Mouse (Mus musculus) hindbrain, embryonic 10.5 days (tissue): ENCODE results near the gene Usp36. TPM values are rescaled to one million over a fixed set of nuclear protein-coding genes. Genes with fewer than 3 reads are reported as not detected.

Experiments
- DNase-seq: peaks from one replicate; pipeline ENCODE4 v3.0.0-alpha.2; 2017; ENCODE audit warnings: low spot score
- H3K27ac ChIP-seq: fragments of 300-500 bp; sonication (generic); 2 replicates; pipeline ENCODE4 v1.5.1; 2016; ENCODE audit warnings: mild to moderate bottlenecking, moderate library complexity
- H3K27me3 ChIP-seq: fragments of 300-500 bp; sonication (generic); 2 replicates; pipeline ENCODE4 v1.6.1; 2016; ENCODE audit warnings: mild to moderate bottlenecking; ENCODE audit not compliant: poor library complexity, insufficient read depth, severe bottlenecking
- H3K36me3 ChIP-seq: fragments of 300-500 bp; sonication (generic); 2 replicates; pipeline ENCODE4 v1.6.1; 2016; ENCODE audit warnings: mild to moderate bottlenecking, moderate library complexity
- H3K4me1 ChIP-seq: fragments of 300-500 bp; sonication (generic); replicated peaks from 2 replicates; pipeline ENCODE4 v1.6.1; 2016; ENCODE audit warnings: mild to moderate bottlenecking
- H3K4me3 ChIP-seq: fragments of 300-500 bp; sonication (generic); 2 replicates; pipeline ENCODE4 v1.5.1; 2016; ENCODE audit warnings: mild to moderate bottlenecking, moderate library complexity
- H3K9me3 ChIP-seq: fragments of 300-500 bp; sonication (generic); 2 replicates; pipeline ENCODE4 v1.6.1; 2016; ENCODE audit warnings: mild to moderate bottlenecking, moderate library complexity
- WGBS: fragments of 180-500 bp; shearing (Covaris S2); methylation state at CpG from one replicate; pipeline ENCODE4 v1.1.7; 2016; 5-methylcytosine and 5-hydroxymethylcytosine counted together
- polyA plus RNA-seq: library from polyadenylated mRNA; unstranded; fragments of >200 nt; fragmentation: Nextera tagmentation; extraction: Ambion mirVana; gene quantifications from 2 replicates; pipeline ENCODE4 v1.2.1, GENCODE M21; 2016

The Usp36 gene
- polyA plus RNA-seq, result 18.9 and 21.6 TPM in 2 replicates

DNA sequence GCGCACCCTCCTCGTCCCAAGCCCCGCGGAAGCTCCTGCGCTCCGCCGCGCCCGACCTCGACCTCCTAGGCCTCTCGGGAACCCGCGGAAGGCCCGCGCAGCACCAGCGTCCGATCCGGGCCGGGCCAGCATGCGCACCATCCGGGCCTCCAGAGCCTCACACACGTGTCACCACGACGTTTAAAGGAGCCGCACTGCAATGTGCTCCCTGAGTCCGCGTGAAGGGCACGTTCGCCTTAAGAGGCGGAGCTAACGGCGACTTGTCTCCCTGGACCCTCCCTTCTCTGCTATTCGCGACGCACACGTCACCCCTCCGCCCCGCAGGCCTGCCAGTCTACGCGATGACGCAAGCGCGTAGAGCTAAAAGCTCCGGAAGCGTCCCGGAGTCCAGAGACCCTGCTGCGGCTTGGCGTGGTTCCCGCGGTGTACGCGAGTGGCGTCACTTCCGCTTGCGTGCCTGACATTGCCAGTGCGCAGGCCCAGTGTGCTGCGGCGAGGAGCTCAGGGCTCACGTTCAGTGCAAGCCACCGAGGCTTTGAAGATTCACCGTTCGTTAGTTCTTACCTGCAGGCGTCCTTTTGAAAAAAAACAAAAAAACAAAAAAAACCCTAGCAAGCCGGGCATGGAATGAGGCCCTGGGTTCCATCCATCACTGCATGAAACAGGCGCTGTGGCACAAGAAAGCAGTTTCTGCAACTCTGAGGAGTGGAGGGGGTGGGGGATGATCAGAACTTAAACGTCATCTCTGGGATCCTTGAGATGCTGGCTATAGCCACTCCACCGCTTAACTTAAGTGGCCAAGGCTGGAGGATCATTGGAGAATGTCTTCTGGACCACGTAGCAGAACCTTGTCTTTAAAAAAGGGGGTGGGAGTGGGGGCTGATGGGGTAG lies at the start of gene Usp36:
Gene Usp36, minus strand, starts transcription at position 246 of the 891 bp plus-strand sequence.
- DNase-seq, result peak; percentile 100
- Histone ChIP-seq H3K4me1 (peaks cover 20% of the 10 kb centered on the region), H3K27me3 (no peaks in the 10 kb centered on the region), H3K36me3 (peaks cover 26% of the 10 kb centered on the region), H3K9me3 (no peaks in the 10 kb centered on the region), H3K27ac (peak within 1 kb of the TSS; percentile 92), H3K4me3 (peak within 1 kb of the TSS; percentile 75)
- under 1% methylated on average over 68 of the region's 68 CpGs for WGBS

DNA sequence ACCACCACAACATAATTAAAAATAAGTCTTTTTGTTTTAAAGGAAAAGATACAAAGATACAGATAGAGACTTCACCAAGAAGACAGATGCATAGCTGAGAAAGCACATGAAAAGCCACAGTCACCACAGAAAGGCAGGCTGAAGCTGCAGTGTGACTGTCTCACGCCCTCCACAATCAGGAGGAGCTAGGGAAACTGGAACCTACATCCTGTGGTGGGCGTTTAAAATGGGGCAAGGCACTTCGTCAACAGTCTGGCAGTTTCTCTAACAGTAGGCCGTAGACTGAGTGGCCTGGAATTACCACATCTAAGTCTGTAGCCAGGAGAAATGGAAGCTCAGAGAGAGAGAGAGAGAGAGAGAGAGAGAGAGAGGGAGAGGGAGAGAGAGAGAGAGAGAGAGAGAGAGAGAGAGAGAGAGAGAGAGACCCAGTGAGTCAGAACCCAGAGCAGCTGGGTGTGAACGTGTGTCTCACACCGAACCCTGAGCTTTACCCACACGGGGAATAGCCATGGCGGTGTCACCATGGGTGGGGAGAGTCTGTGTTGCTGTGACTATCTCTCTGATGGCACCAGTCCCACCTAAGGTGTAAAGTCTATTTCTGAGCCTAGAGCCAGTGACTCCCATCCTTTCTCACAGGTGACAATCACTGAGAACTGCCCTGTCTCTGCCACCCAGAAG lies 47.6 kb upstream of the Usp36 start:
- DNase-seq, result no peak
- Histone ChIP-seq H3K27ac (no peak overlapping the region), H3K4me1 (peaks cover 24% of the 10 kb centered on the region), H3K9me3 (no peaks in the 10 kb centered on the region), H3K4me3 (no peak overlapping the region), H3K27me3 (no peaks in the 10 kb centered on the region), H3K36me3 (peaks cover 8% of the 10 kb centered on the region)
- 87% methylated on average over 8 of the region's 8 CpGs for WGBS

DNA sequence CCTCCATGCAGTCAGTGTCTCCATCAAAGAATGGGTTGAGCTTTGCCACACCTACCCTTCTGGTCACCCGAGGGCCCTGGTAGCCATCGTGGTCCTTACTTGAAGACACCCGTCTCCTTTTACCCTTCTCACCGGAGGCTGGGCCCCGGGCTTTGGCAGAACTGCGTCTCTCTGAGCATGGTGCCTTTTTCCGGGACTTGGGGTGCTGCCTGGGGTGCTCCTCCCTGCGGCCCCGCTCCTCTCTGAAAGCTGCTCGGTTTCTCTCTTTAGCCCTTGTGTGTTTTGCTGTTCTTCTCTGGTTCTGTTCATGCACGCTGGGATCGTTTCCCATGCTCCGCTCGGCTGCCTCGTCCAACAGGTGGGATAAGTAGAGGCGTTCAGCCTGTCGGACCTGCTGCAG lies 43.4 kb upstream of the Usp36 start:
- Histone ChIP-seq H3K36me3 (peaks cover 40% of the 10 kb centered on the region), H3K27ac (no peak overlapping the region), H3K27me3 (no peaks in the 10 kb centered on the region), H3K9me3 (peaks cover 3% of the 10 kb centered on the region; the same call in 1 of the 2 replicates), H3K4me1 (peaks cover 11% of the 10 kb centered on the region; the same call in 1 of the 2 replicates), H3K4me3 (no peak overlapping the region)
- 90% methylated on average over 17 of the region's 17 CpGs for WGBS
- DNase-seq, result no peak

DNA sequence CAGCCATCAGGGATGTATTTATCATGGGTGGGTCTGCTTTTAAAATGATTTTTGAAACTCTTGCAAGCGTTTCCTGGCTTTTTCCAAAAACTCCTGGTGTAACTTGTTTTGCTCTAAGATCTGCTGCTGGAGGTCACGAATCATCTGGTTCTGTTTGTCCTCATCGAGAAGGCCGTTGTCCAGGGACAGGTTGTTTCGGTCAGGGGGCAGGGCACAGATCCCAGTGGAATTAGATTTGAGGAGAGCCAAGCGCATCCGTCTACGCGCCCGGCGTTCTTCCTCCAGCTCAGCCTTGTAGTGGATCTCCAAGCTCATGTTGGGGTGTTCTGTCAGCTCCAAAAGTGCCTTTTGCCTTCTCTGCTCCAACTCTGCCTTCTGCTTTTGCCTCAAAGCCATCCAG lies 42.3 kb upstream of the Usp36 start:
- Histone ChIP-seq H3K4me3 (no peak overlapping the region), H3K36me3 (peaks cover 41% of the 10 kb centered on the region), H3K27ac (no peak overlapping the region), H3K4me1 (peaks cover 22% of the 10 kb centered on the region), H3K9me3 (peaks cover 3% of the 10 kb centered on the region; the same call in 1 of the 2 replicates), H3K27me3 (no peaks in the 10 kb centered on the region)
- 90% methylated on average over 11 of the region's 11 CpGs for WGBS
- DNase-seq, result no peak

DNA sequence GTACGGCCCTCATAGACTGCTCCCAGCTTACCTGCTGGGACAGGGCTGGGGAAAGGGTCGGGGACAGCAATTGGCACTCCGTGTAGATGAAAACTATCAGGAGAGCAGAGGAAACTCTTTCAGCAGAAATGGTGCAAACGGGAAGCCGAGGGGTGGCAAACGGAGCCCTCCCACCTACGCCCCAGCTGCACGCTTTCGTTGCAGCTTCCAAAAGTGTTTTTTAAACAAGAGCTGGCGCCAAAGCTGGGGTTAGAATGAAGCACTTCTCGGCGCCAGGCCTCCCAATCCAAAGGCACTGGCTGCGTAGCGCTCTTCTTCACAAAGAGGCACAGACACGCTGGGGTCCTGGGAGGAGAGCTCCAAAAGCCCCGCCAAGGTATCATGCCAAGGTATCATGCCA lies 40.7 kb upstream of the Usp36 start:
- H3K27ac ChIP-seq, result no peak overlapping the region
- peaks cover 3% of the 10 kb centered on the region; the same call in 1 of the 2 replicates for H3K9me3 ChIP-seq
- no peaks in the 10 kb centered on the region for H3K27me3 ChIP-seq
- 95% methylated on average over 16 of the region's 16 CpGs for WGBS
- peaks cover 41% of the 10 kb centered on the region for H3K36me3 ChIP-seq
- no peak for DNase-seq
- H3K4me1 ChIP-seq, result peaks cover 34% of the 10 kb centered on the region
- no peak overlapping the region for H3K4me3 ChIP-seq

DNA sequence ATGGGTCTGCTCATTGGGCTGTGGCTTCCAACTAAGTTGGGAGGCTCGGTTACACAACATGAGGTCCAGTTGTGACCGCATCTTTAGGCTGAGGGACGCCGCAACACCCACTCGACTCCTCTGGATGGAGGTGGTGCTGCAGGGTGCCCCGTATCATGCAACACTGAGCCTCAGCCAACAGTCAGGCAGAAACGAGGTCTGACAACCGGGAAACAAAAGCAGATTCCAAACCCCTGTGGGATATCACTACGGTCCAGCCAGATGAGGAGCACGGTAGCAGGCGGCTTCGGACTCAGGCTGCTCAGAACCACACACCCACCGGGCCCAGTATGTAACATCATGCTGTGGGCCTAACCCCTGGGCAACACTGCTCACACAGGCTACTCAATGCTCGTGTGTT lies 40.3 kb upstream of the Usp36 start:
- H3K27me3 ChIP-seq, result no peaks in the 10 kb centered on the region
- no peak overlapping the region for H3K27ac ChIP-seq
- 95% methylated on average over 14 of the region's 14 CpGs for WGBS
- H3K36me3 ChIP-seq, result peaks cover 41% of the 10 kb centered on the region
- peaks cover 3% of the 10 kb centered on the region; the same call in 1 of the 2 replicates for H3K9me3 ChIP-seq
- H3K4me1 ChIP-seq, result peaks cover 34% of the 10 kb centered on the region
- DNase-seq, result no peak
- no peak overlapping the region for H3K4me3 ChIP-seq

DNA sequence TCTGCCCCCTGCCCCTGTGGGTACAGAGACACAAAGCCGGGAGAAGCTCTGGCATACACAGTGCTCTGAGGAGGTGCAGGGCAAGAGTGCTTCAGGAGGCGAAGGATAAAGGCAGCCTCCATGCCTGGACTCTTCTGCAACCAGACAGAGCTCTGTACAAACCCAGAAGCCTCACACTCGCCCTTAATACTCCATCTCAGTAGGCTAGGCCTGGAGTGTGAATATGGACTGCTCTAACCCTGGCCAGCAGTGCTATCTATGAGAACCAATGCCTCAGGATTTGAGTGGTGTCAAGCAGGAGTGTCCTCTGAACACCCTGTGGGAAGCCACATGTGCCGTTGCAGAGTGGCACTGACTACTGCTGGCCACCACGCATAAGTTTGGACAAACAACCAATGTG lies 38.9 kb upstream of the Usp36 start:
- DNase-seq, result no peak
- Histone ChIP-seq H3K27me3 (no peaks in the 10 kb centered on the region), H3K27ac (no peak overlapping the region), H3K4me3 (no peak overlapping the region), H3K9me3 (peaks cover 3% of the 10 kb centered on the region; the same call in 1 of the 2 replicates), H3K36me3 (peaks cover 41% of the 10 kb centered on the region), H3K4me1 (peaks cover 35% of the 10 kb centered on the region)
- WGBS, result 89% methylated on average over 5 of the region's 5 CpGs

DNA sequence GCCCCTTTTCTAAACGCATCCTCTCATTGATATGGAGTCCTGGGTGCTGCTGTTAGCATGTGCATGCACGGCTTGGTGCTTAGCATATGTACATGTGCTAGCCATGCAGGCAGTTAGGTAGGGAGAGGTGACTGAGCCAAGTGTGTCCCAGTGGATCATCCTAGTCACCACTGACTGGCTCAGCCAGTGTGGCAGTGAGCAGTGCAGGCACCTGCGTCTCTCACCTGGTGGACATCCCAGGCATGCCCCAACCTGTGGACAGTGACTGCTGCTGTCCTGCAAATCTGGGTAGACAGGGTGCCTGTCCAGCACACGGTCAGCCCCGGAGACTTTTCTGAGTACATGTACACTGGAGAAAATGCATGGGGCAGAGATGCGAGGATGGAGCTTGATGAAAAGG lies 38.5 kb upstream of the Usp36 start:
- H3K36me3 ChIP-seq, result peaks cover 38% of the 10 kb centered on the region
- 93% methylated on average over 6 of the region's 6 CpGs for WGBS

DNA sequence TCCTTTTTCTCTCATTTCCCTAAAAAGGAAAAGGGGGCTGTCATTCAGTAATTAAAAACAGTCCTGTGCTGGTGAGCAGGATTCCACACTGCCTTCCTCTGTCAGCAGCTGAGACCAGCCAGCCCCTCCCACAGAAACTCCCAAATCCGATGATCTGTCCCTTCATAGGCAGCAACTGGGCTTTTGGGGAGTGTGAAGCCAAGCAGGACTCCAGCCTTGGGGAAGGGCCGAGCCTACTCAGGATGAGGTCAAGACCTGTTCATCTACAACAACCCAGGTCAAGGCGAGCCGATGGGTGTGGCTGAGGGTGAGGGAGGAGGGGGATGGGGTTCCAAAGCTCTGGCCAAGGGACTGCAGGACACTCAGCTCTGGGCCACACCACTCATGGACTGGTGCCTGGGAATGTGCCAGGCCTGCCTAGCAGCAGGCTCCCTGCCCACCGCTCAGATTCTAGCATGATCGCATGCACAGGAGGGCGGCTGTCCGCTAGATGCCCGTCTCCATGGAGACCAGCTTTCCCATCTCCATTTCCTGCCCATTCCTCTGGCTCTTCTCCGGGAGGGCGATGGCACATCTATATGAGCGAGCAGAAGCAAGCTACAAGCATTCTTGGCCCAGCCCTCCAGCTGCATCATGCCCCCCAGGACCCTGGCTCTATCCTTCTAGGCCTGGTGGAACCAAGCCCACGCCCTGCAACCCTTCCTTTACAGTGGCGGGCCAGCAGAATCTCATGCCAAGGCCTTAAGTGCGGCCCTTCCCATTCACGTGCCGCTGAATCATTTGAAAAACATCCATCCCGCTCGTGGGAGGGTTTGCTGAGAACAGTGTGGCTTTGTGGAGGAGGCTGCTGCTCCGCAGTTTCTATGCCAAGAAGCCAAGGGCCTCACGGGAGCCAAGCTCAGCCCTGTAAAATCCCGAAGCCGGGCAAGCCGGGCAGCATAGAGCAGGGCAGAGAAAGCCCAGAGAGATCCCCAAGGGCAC lies 37.2 kb upstream of the Usp36 start:
- Histone ChIP-seq H3K4me1 (peaks cover 42% of the 10 kb centered on the region), H3K27me3 (no peaks in the 10 kb centered on the region), H3K36me3 (peaks cover 33% of the 10 kb centered on the region), H3K9me3 (peaks cover 3% of the 10 kb centered on the region; the same call in 1 of the 2 replicates), H3K4me3 (no peak overlapping the region), H3K27ac (peak overlapping the region; percentile 59; the same call in 1 of the 2 replicates)
- peak; percentile 25 for DNase-seq
- WGBS, result 81% methylated on average over 24 of the region's 24 CpGs

More for the DNA sequence above, 38.5 kb upstream of the Usp36 start:
- H3K4me1 ChIP-seq, result peaks cover 35% of the 10 kb centered on the region
- H3K27ac ChIP-seq, result no peak overlapping the region
- peaks cover 3% of the 10 kb centered on the region; the same call in 1 of the 2 replicates for H3K9me3 ChIP-seq
- H3K4me3 ChIP-seq, result no peak overlapping the region
- H3K27me3 ChIP-seq, result no peaks in the 10 kb centered on the region
- DNase-seq, result no peak

DNA sequence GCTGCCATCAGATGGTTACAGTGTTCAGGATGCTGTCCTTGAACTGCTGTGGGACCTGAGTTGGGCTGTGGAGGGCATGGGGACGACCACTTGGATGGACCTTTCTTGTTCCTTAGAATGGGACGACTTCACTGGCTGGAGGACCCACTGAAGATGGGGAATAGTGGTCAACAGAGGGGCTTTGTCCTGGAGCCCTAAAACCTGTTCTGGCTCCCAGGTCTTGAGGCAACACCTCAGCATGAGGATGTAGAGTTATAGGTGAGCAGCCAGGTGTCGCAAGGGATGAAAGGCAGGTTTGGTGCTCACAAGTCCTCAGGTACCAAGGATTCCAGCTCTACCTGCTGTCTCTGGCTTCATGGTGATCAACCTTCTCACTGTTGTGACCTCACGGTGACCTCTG lies 36.4 kb upstream of the Usp36 start:
- peaks cover 49% of the 10 kb centered on the region for H3K4me1 ChIP-seq
- 0 out of 2 replicates have a peak overlapping the region, but pooled peaks have one; percentile 59 for H3K27ac ChIP-seq
- no peak overlapping the region for H3K4me3 ChIP-seq
- no peaks in the 10 kb centered on the region for H3K27me3 ChIP-seq
- H3K9me3 ChIP-seq, result peaks cover 3% of the 10 kb centered on the region; the same call in 1 of the 2 replicates
- peaks cover 28% of the 10 kb centered on the region for H3K36me3 ChIP-seq
- no peak for DNase-seq
- 89% methylated on average over 4 of the region's 4 CpGs for WGBS

DNA sequence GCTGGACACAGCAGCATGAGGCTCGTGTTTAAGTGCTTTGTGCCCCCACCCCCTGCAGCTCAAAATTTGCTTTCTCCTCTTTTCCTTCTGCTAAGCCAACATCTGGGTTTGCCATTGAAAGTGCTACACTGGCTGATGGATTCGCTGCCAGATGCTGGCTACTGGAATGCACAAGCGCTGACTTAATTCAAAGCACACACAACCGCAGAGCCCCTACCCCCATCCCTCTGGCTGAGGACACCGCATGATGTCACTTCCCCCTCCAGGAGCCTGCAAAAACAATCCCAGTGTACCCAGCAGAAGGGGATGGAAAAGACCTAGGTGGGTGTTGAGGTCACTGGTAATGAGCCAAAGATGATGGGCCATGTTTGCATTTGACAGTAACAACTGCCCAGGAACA lies 34.5 kb upstream of the Usp36 start:
- Histone ChIP-seq H3K27me3 (no peaks in the 10 kb centered on the region), H3K27ac (0 out of 2 replicates have a peak overlapping the region, but pooled peaks have one; percentile 30), H3K4me1 (peaks cover 52% of the 10 kb centered on the region), H3K4me3 (no peak overlapping the region), H3K36me3 (peaks cover 15% of the 10 kb centered on the region), H3K9me3 (no peaks in the 10 kb centered on the region)
- 57% methylated on average over 5 of the region's 5 CpGs for WGBS
- DNase-seq, result peak; percentile 26

DNA sequence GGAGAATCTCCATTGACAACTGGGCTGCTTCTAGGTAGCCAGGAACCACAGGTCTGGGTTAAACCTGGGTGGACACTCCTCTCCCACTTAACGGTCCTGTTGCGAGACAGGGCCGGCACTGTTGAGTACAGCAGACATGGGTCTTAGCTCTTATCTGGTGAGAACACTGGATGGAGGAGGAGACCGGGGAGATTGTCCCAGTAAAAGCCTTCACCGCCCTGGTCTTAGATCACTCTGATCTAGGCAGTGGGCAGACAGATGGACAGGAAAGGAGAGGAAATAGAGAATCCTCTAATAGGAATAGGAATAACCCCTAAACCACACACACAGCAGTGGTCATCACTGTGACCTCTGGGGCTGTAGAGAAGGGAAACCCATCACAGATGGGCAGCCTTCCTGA lies 33.9 kb upstream of the Usp36 start:
- H3K9me3 ChIP-seq, result no peaks in the 10 kb centered on the region
- H3K36me3 ChIP-seq, result peaks cover 18% of the 10 kb centered on the region
- H3K4me1 ChIP-seq, result peaks cover 52% of the 10 kb centered on the region

More for the DNA sequence above, 33.9 kb upstream of the Usp36 start:
- DNase-seq, result no peak
- H3K27me3 ChIP-seq, result no peaks in the 10 kb centered on the region
- no peak overlapping the region for H3K4me3 ChIP-seq
- H3K27ac ChIP-seq, result 0 out of 2 replicates have a peak overlapping the region, but pooled peaks have one; percentile 30
- WGBS, result 90% methylated on average over 5 of the region's 5 CpGs
